Mouse (Mus musculus) heart, postnatal 25 days (tissue): ENCODE data around the gene Arid5b. TPM values are rescaled to one million over a fixed set of nuclear protein-coding genes. Genes with fewer than 3 reads are reported as not detected.

Experiments
- DNase-seq: peaks from one replicate; pipeline ENCODE4 v3.0.0; 2022; ENCODE audit warnings: low spot score
- intact Hi-C: fragments of 180-260 bp; cut with DNase I; formaldehyde crosslinking; loops from one replicate; pipeline ENCODE4 v1.15.1; 2025
- total RNA-seq, 2 experiments: library from RNA; stranded (reverse); gene quantifications; 2 replicates each; pipeline ENCODE4 v1.2.3; 2021

The Arid5b gene
- total RNA-seq, 2 experiments from 2014 or later, result 22.5 to 28.3 TPM

DNA sequence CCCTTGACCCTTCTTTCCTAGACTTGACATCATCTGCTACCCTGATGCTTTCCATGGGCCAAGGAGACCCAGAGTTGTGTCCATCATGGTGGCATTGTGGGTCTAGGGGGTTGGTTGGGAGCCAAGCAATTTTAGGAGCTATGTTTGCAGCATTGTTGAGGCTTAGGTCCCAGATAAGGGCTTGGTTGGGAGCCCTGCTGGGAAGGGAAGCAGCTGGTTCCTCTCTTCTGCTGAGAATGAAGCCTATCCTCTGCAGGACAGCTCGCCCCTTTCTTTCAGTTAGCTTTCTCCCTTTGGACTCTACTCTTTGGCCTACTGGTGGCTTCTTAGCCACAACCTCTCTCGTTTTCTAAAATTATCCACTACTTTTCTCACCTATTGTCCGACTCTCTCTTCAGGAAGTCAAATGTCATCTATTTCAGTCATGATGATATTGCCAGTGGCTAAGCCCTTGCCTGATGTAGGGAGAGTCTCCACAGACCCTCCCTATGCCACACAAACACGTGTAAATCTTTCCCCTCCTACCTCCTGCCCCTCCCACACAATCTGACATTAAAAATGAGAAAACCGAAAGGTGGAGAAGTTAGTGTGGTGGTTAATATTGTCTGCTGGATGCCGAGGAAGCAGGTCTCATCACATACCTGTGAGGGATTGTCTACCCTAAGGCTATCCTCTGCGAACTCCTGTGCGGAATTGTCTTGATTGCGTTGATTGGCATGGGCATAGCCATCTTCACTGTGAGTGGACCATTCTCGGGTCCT is 198.4 kb downstream of the Arid5b start:
- intact Hi-C loops, result no loop called here
- no peak for DNase-seq

DNA sequence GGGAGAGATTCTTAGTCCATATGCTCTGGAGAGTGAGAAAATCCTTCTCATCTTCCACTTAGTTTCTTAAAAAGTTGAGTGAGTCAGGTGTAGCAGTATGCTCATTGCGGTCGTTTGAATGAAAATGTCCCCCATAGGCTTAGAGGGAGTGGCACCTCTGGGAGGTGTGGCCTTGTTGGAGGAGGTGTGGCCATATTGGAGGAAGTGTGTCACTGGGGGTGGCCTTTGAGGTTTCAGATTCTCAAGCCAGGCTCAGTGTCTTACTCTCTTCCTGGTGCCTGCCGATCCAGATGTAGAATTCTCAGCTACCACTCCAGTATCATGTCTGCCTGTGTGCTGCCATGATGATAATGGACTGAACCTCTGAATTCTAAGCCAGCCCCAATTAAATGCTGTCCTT is 199.8 kb downstream of the Arid5b start:
- DNase-seq, result no peak
- intact Hi-C loops, result no loop called here

GRCm38 (mm10) chr10:68075181-68075580 is 203.4 kb downstream of the Arid5b start:
- intact Hi-C loops, result no loop called here
- DNase-seq, result no peak

DNA sequence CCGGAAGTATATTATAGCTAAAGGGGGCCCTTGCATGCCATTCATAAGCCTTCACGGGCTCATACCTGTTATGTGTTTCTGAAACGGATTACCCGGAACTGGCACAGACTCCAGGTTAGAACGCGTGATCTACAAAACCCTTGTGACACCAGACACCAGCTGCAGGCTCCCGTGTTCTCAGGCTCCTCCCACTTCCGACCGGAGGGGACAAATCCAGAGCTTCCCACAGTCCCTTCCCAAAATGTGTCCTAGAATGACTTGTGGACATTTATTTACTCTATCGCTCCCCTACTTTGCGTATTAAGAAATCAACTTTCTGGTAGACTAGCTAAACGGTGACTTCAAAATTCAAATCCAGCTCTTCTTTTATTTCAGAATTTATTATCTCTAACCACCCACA is 204.2 kb downstream of the Arid5b start:
- DNase-seq, result no peak
- intact Hi-C loops, result no loop called here

DNA sequence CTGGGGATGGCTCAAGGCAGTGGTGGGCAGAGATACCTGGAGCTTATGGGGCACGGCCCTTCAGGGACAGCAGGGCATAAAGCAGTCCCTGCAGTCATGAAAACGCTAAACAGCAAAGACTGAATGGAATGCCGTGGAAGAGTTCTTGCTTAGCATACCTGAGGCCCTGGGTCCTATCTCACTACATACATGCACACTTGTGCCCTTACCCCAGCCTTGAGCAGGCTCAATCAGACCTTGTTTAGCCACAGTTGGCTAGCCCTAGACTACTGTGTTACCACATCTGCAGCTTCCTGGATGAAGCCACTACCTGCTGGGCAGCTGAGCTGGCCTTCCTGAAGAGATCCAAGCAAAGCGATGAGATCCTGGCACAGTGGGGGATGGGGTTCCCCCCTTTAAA is 205.9 kb downstream of the Arid5b start:
- intact Hi-C loops, result no loop called here
- DNase-seq, result no peak

DNA sequence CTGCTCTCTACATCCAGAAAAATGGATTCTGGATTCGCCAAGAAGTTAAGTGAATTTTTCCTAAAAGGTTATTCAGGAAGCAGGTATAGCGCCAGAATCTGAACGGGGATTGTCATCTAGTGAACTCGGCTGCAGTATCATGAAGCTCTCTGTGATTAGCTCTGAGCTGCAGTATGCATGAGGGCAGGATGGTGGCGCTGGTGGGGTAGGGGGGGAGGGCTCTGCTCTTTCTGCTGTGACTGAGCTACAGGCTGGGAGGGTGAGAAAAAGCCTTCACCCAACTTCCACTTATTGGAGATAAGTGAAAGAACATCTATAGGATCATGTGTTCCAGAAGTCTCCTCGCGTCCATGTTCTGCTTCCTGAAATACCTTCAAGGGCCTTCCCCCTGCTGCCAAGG is 207.5 kb downstream of the Arid5b start:
- no peak for DNase-seq
- intact Hi-C loops, result no loop called here

DNA sequence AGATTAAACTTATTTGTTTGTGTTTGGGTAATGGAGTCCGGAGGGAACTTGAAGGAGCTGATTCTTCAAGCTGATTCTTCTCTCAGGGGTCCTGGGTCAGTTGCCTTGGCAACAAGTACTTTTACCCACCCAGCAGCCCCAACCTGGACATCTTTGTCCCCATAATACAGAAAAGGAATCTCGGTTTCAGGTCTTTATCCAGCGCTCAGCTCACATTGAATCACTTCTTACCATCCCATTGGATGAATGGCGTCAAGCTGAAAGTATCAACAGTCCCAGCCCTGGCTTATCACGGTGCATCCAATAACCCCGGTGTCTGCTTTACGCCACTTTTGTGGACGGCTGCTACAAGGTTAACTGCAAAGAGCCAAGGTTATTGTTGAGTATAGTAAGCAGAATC is 210.1 kb downstream of the Arid5b start:
- intact Hi-C loops, result no loop called here
- no peak for DNase-seq

DNA sequence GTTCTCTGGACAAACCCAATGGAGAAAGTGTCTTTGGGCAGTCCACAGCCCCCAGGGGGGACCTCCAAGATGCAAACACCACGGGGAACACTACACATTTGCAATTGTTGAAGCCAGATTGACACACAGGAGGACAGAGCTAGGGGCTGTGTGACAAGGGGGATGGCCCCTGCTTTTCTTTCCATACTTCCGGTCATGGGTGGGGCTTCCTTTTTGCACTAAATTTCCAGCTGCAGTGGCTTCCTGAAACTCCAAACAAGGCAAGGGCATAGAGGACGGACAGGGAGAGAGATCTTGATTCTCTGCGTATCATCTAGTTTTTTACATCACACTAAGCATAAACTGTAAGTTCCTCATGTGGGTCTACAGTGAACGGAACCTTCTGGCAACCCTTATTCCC is 210.6 kb downstream of the Arid5b start:
- intact Hi-C loops, result no loop called here
- no peak for DNase-seq

- DNase-seq, result no peak
- intact Hi-C loops, result no loop called here
Measured at GRCm38 (mm10) chr10:68066173-68066572, 212.4 kb downstream of the Arid5b start.

DNA sequence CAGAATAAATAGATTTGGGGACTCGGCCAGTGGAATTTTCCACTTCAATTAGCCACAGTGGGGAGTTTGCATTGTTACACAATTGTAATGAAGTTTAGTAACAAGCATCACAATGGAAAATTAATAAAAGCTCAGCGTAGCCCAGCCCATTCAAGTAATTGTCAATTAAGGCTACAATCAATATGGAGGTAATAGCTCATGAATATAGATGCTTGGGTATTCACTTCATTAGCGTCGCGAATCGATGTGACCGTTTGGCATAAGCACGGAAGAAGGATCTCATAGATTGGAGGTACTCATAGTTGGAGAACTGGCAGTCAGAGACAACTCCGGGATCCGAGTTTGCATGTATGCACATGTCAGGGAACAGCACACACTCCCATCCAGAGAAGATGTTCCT is 214.0 kb downstream of the Arid5b start:
- no peak for DNase-seq
- intact Hi-C loops, result no loop called here

DNA sequence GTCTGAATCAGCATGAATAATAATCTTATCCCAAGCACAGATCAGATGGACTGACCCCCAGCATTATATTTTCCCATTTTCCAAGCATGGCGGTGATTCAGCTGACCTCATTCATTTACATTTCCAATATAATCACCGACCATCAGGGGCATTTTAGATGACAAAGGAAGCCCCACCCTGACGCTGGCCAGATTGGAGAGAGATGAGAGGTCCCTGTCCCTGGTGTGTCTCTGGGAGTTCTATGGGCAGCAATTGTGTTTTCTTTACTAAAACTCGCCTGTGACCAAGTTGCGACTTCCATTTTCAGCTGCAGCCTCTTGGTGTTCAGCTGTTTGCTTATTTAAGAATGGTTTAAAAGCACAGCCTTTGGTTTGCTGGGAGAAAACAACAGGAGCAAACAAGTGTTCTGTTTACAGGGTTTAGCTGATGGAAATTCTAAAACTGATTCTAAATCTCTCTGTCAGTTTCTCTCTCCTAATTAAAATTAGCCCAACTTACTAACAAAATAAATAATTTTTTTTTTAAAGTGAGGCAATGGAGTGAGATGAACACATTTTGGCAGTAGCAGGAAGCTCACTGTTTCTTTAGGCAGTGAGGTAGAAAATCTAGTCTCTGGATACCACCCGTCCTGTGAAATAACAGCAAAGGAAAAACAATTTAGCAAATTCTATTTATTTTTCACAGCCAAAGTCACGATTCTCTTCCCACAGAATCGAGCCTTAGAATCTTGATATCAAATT is 214.6 kb downstream of the Arid5b start:
- no peak for DNase-seq
- intact Hi-C loops, result no loop called here

DNA sequence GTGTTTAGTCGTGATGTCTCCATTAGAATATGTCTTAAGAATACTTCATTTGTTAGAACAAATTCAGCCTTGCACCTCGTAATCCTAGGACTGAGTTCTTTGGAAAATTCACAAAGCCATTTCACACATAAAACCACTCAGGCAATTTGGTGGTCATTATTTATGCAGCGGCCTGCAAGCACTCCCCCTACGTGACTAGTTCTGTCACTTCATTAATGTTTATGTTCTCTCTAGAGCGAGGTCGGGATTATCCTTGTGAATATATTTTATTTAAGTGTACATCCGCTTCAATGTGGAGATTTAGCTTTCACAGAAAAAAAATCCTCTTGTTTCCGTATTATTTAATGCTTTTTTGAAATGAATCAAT is 217.3 kb downstream of the Arid5b start:
- intact Hi-C loops, result no loop called here
- no peak for DNase-seq

GRCm38 (mm10) chr10:68060590-68061248 is 217.8 kb downstream of the Arid5b start:
- intact Hi-C loops, result no loop called here
- DNase-seq, result no peak

- DNase-seq, result no peak
- intact Hi-C loops, result no loop called here
Measured at GRCm38 (mm10) chr10:68058378-68058777, 220.2 kb downstream of the Arid5b start.

DNA sequence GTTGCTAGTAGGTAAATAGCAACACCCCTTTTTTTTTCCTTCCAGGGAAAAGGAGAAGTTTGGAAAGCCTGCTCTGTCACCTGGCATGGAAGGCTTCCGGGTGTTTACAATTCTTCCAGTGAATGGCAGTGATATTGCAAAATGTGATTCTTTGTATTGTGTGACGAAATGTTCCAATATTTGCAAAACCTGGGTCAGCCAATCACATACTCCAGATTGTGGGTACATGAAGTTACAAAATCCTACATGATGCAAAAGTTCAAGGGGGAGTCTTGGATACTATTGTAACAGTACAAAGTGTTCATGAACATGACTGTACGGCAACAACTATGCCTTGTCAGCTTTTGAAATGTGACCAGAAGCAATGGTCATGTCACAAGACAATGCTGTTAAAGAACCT is 220.7 kb downstream of the Arid5b start:
- DNase-seq, result no peak
- intact Hi-C loops, result no loop called here

- intact Hi-C loops, result loop anchor here (5.0 kb wide), 1 partner anchor 42 kb away; no protein-coding TSS in a partner anchor
Measured at GRCm38 (mm10) chr10:68054706-68055105, 223.8 kb downstream of the Arid5b start.

DNA sequence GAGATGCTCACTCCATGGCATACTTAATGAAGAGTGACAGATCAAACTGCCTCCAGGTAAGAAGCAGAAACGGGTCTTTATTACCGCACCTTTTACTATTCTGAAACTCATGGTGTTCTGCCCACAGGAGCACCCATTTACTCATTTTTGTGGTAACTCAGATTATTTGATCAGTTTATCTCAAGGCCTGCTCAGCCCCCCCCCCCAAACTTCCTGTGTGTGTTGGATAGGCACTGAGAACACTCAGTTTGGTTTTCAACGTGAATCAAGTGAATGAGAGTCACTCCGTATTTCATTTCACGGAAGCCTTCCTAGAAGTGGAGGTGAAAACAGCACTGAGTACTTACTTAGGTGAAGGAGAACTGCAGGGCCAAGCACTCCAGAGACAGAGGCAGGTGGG is 224.4 kb downstream of the Arid5b start:
- intact Hi-C loops, result loop anchor here (5.0 kb wide), 1 partner anchor 42 kb away; no protein-coding TSS in a partner anchor
- no peak for DNase-seq

More at GRCm38 (mm10) chr10:68054706-68055105, 223.8 kb downstream of the Arid5b start:
- DNase-seq, result no peak

GRCm38 (mm10) chr10:68052307-68052706 is 226.2 kb downstream of the Arid5b start:
- intact Hi-C loops, result loop anchor here (5.0 kb wide), 1 partner anchor 40 kb away; no protein-coding TSS in a partner anchor
- no peak for DNase-seq

DNA sequence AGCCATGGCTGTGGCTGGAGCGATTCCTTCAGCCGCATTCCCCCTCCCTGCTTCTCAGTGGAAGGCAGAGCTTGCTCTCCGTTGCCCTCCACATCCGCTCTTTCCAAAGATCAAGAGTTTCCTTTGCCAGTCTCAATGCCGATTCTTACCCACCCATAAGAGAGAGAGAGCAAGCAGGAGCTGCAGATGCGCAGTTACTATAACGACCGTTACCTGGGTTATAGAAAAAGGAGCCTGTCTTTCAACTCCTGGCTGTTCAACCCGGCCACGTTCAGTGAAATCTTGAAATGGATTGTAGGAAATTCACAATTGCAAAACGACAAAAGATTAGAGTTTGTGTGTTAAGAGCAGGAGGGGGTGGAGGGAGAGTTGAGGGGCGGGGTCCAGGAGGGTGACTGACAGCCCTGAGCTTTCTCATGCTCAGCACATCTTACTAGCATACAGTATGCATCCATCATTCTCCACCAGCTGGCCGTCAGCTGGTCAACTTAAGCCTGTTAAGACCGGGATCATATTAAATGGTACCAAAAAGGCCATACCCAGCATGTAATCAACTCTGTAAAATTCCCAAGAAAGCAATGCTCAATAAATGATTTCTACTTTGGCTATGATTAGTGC is 227.1 kb downstream of the Arid5b start:
- no peak for DNase-seq
- intact Hi-C loops, result loop anchor here (5.0 kb wide), 1 partner anchor 39 kb away; no protein-coding TSS in a partner anchor

DNA sequence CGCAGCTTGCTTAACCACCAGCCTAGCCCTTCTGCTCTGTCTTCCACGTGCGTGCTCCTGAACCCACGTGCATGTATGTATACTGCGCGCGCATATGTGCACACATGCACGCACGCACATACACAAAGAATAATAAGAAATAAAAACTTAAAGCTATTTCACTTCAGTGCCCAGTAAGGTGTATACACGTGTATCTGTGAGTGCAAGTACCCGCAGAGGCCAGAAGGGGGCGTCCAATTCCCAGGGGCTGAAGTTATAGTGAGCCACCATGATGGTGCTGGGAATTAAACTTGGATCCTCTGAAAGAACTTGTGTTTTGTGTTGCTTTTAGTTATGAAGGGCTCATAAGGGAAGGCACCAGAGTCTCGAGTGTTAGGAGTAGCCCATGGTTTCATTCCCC is 227.7 kb downstream of the Arid5b start:
- intact Hi-C loops, result loop anchor here (5.0 kb wide), 1 partner anchor 39 kb away; no protein-coding TSS in a partner anchor
- no peak for DNase-seq
